Comparison of ENCODE assay signal across 15 mouse cellular contexts in genomic region chr14:48251381-48251979, GRCm38 (mm10).
A peak's percentile ranks its signal among the peaks of the same experiment; 100 is the strongest.
DNase-seq lines count a peak whose midpoint lies in the region; ATAC-seq lines count a peak whose summit lies in the region.
"Had no signal": no experiment of that assay in that cellular context is flagged by ENCODE, and none has a peak within 500 bp of the region (broad histone marks: within the 10 kb centered on the region; RNA-seq: fewer than 3 reads in every experiment).

No protein-coding gene starts in this region.

- 60% methylated on average over 9 of the region's 9 CpGs for WGBS in heart, embryonic 12.5 days
- WGBS in midbrain, embryonic 11.5 days = 38% methylated on average over 9 of the region's 9 CpGs

- H3K4me2 ChIP-seq in heart, embryonic 12.5 days = no peak overlapping the region
- H3K4me2 ChIP-seq in midbrain, embryonic 11.5 days = no peak overlapping the region
- H3K4me2 ChIP-seq: liver, embryonic 15.5 days; neural tube, embryonic 13.5 days had no signal

- peaks cover 65% of the 10 kb centered on the region for H3K27me3 ChIP-seq in heart, embryonic 12.5 days (replicated peaks)
- no peaks in the 10 kb centered on the region for H3K27me3 ChIP-seq in midbrain, embryonic 11.5 days (ENCODE audit: control insufficient read depth, insufficient read depth, low read length)
- H3K27me3 ChIP-seq: liver, embryonic 15.5 days; neural tube, embryonic 13.5 days had no signal

- no peak overlapping the region for H3K27ac ChIP-seq in heart, embryonic 12.5 days (ENCODE audit: poor library complexity, severe bottlenecking)
- no peak overlapping the region; the same call in 1 of the 2 replicates for H3K27ac ChIP-seq in midbrain, embryonic 11.5 days (ENCODE audit: low read depth, low read length)
- H3K27ac ChIP-seq: heart, adult 2 months; liver, embryonic 15.5 days; neural tube, embryonic 13.5 days had no signal

- DNase-seq in heart, postnatal 14 days = no peak
- DNase-seq in retina, postnatal 1 day = peak; percentile 25
- DNase-seq in retina, embryonic 14.5 days (ENCODE audit: low spot score) = no peak
- DNase-seq in midbrain, embryonic 11.5 days (ENCODE audit: low spot score, missing footprints) = no peak
- DNase-seq in T-cell, adult 2 months (ENCODE audit: low spot score) = no peak
- no peak for DNase-seq in Muller cell, postnatal 12 days (ENCODE audit: inconsistent ontology term)
- DNase-seq: cerebellum, adult 11 months; heart, adult 2 months; layer of hippocampus, postnatal 36 days had no signal

- H3K4me3 ChIP-seq in heart, embryonic 12.5 days = no peak overlapping the region
- H3K4me3 ChIP-seq in midbrain, embryonic 11.5 days (ENCODE audit: low read depth, low read length) = no peak overlapping the region
- H3K4me3 ChIP-seq: erythroblast, embryonic 14.5 days; heart, adult 2 months; liver, embryonic 15.5 days; neural tube, embryonic 13.5 days had no signal

- H3K9ac ChIP-seq in heart, embryonic 12.5 days = no peak overlapping the region
- no peak overlapping the region for H3K9ac ChIP-seq in midbrain, embryonic 11.5 days (ENCODE audit: low read length)
- H3K9ac ChIP-seq: liver, embryonic 15.5 days; neural tube, embryonic 13.5 days had no signal

- intact Hi-C loops in heart, postnatal 14 days (cut with DNase I) = no loop called here

- H3K36me3 ChIP-seq in heart, embryonic 12.5 days = 0 out of 2 replicates have a peak, but pooled peaks cover 5% of the 10 kb centered on the region
- H3K36me3 ChIP-seq in midbrain, embryonic 11.5 days (ENCODE audit: control insufficient read depth, insufficient read depth, low read length) = peaks cover 3% of the 10 kb centered on the region
- H3K36me3 ChIP-seq: G1E; liver, embryonic 15.5 days had no signal

- no peaks in the 10 kb centered on the region for H3K9me3 ChIP-seq in heart, embryonic 12.5 days (replicated peaks)
- no peaks in the 10 kb centered on the region for H3K9me3 ChIP-seq in midbrain, embryonic 11.5 days (ENCODE audit: control insufficient read depth, low read length)
- H3K9me3 ChIP-seq: G1E; liver, embryonic 15.5 days; neural tube, embryonic 13.5 days had no signal

- ATAC-seq in heart, embryonic 12.5 days (ENCODE audit: insufficient number of reproducible peaks, low FRiP score) = 0 out of 2 replicates have a peak, but pooled peaks have one; percentile 36
- peak; percentile 79; the same call in 1 of the 2 replicates for ATAC-seq in midbrain, embryonic 11.5 days (ENCODE audit: low FRiP score)
- ATAC-seq: intestine, embryonic 16.5 days had no signal

- peaks cover 8% of the 10 kb centered on the region; the same call in 1 of the 2 replicates for H3K4me1 ChIP-seq in heart, embryonic 12.5 days (replicated peaks)
- H3K4me1 ChIP-seq in midbrain, embryonic 11.5 days (ENCODE audit: control insufficient read depth, insufficient read depth, low read length) = peaks cover 7% of the 10 kb centered on the region; the same call in 1 of the 2 replicates
- H3K4me1 ChIP-seq: liver, embryonic 15.5 days had no signal
